Mouse (Mus musculus) cerebellum, adult 9-11 months (tissue): Measurements from ENCODE around the gene Tmed10.

Source experiments
- DNase-seq: peaks from one replicate; pipeline ENCODE4 v3.0.0; 2022

The Tmed10 gene

DNA sequence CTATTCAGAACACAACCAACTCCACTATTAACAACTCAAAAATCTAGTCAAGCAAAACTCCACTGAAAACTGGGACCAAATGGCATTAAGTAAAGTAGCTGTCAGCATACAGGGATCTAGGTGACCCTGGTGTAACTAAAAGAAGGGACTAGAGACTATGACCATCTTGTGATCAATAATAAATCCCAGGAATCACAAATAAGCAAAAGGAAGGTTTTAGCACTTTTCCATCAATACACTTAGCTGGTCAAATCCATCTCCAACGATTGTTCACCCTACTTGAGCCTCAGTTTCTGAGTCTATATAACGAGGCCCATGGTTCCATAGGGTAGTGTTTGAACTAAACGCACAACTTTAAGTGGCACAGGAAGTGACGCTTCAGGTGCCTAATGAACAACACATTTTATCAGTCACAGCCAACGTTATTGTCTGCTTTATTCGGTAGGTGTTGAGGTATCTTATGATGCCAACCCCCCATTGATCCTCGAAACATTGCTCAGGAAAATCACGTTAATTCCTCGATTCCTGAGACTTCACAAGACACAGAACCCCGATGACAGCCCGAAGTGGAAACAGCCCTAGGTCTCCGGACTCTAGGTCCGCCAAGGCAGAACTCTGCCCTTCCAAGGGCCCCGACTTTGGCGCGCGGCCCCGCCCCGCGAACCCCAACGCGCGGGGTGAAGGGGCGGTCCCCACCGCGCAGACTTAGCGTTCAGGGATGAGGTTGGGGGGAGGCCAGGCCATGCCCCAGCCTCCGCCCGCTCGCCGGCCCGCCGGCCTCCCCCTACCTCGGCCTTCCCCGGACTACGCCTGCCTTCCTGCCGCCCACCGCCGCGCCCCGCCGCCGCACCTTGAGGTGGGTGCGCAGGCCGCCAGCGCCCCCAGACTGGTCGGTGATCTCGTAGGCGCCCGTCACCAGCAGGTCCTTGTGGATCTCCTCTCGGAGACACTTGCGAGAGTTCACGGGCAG, 771 bp downstream of the Tmed10 start:
- DNase-seq: peak; percentile 68

DNA sequence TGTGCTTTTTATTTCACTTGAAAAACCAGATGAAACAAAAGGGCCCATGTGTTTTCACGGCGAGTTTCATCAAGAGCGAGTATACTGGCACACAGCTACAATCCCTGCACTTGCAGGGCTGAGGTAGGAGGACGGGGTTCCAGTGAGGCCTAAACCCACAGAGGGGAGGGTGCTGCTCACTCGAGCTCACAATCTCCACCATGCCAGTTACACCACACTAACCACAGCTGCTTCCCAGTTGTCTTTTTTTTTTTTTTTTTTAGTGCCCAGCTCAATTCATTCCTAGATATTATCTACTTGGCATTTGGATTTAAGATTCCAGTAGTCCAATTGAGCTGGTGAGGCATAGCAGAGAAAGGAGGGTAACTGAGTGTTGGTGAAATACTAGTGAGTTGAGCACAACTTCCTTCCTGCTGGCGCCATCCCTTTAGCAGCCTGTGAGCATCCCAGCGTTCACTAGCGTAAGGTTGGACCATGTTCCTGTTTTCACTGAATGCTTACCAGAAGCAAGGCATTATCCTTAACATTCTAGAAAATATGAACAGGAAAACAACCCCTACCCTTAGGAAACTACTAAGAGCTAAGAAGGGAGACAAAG, 2.5 kb downstream of the Tmed10 start:
- no peak for DNase-seq

DNA sequence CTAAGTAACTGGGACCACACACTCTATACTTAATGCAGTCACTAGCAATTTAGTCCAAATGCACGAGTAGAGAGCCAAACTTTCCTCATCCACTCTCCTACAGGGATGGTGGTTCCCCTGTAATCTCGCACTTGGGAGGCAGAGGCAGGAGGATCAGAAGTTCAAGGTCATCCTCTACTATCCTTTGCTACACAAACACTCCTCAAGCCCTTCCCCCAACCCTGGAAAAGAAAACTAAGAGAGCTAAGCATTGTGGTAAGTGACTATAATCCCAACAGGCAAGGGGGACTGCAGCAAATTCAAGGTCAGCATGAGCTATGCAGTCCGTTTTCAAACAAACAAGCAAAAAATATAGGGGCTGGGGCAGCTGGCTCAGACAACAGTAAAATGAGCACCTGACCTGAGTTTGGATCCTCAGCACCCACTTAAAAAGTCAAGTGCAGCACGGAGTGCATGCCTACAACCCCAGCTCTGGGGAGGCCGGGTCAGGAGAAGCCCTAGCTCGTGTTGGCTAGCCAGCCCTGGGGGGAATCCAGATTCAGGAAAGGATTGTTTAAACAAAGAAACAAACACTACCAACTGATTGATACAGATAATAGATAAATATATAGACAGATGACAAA, 6.1 kb downstream of the Tmed10 start:
- DNase-seq: no peak

DNA sequence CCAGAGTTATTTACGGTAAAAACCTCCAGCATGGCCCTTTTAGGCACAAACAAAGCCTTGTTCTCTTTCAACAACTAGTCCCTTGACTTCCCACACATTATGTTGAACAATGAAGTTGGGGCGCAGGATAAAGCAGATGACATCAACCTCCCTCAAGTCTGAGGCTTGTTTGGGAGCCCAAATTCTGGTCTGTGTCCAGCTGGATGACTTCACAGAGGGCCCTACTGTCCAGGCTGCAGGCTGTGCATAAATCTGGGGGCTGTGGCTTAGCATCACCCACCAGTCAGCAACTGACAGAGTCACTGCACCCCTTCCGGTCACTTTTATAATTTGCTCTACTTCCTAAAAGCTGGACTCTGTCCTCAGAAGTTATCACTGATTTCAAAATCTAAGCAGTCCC, 8.4 kb downstream of the Tmed10 start:
- peak; percentile 57 for DNase-seq

DNA sequence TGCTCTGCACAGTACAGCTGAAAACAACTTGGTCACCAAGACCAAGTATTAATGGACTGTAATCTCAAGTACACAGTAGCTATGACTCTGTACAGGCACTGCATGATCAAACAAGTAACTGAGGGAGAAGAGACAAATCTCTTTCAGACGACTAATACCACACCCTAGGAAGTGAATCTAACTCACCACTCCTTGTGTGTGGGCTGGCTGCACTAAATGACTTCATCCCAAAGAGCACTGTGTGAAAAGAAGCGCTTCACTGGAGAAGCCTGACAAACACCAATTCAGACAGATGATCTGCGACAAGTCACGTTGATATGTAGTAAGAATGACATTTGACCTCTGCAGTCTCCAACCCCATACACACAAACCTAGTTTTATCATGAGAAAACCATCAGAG, 12.1 kb downstream of the Tmed10 start:
- DNase-seq: no peak

DNA sequence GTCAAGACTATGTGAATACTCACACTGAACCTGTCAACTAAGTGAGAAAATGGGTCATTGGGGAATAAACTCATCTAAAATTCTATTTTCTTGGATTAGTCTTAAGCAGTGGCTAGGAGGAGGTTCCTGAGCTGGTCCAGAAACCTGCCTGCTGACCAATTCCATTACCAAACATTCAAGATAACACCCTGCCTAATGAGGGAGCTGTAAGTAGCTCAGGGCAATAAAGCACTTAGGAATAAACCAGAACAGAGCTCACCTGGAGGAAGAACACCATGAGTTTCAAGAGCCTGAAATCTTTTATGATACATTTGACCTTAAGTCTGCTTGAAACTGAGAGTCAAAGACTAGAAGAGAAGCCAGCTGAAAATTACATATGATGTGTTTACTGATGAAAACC, 13.1 kb downstream of the Tmed10 start:
- DNase-seq: no peak

DNA sequence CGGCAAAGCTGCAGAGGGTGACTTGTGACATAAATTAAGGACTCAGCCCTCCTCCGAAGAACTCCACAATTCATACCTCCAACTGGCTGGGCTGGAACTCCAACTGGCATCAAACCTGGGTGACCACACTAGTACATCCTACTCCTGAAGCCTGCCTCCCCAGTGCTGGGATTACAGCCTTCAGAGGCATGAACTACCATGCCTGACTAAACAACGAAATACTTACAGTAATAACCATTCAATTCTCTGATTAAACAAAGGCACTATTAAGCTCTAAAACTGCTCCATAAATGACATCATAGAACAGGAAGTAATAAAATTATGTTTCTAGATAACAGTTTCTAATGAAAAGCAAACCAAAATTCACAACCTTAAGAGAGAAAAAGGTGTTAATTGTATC, 13.5 kb downstream of the Tmed10 start:
- DNase-seq: no peak

DNA sequence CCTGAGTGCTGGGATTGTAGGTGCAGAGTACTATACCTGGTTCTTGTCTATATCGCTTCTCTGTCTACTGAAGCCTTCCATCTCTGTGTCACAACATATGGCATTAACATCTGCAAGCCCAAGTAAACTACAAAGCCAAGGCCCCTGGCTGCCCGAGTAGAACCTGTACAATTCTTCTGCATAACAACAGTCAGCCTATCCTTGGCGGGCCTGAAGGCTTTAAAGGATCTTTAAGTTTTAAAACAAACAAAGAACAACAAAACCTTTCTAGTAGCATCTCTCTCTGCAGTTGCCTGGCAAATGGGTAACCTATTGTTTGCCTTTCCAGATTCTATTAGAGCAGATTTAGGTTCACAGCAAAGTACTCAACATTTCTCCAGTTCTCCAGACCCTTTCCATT, 20.6 kb downstream of the Tmed10 start:
- DNase-seq: no peak

DNA sequence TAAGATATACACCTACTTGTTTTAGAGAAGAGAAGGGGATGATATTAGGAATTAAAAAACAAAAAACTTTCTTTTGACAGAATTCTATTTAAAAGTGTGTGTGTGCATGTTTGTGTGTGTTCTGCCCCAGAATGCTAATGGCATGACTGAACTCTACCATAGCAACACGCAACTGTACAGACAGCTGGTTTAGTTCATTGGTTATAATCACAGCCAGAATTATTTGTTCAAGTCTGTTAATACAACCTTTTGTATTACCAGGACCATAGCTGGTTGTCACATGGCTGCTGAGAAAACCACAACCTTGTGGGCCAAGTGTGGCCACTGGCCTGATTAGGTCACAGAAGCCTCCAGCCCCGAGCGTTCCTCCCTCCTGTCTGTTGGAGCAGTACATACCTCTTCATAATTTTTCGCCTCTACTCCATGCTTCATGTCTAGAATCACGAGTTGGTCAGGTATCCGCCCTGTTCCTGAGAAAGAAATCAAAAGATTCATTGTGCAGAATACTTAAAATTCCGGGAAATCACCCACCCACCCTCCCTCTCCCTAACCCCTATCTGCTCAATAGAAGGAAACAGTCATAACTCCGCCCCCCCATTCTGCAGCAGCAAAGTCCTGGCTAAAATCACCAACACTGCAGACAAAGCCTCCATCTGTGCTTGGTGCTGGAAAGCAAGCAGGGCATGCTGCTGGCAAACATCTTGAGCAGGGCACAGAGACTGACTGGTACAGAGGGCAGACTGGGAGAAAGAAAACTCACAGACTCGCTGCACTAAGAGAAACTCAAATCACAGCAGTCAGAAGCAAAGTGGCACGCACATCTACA, 24.0 kb downstream of the Tmed10 start:
- peak; percentile 59 for DNase-seq

DNA sequence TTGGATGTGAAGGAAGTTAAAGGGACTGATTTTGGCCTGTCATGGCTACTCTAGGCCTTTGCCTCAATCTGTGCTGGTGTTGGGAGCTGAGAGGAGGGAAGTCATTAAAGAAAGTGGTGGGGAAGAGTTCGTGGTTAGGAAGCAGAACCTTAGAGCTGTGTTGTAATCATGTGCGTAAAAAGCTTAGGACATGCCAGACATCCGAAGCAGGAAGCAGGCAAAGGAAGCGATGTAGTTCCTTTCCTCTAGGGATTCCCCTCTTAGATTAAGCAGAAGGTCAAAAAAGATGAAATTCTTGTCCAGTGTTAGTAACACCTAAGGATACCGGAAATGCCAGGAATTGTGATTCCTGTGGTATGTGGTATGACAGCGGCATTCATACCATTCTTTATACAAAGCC, 26.3 kb downstream of the Tmed10 start:
- no peak for DNase-seq

DNA sequence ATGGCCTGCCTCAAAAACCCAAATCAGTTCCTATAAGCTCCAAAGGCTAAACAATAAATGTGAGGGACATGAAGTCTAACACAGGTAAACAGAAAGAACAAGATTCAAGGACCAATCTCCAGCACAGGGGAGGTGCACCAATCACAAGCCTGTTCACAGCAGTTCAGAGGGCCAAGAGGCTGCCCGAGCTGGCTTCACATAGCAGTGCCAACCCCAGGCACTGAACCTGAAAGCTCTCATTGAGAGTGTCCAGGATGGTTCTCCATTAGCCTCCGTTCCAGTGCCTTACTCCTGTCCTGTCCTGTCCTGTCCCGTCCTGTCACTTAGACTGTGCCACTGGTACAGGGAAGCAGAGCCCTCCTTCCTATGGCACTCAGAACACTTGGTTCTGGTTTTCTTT, 27.5 kb downstream of the Tmed10 start:
- DNase-seq: no peak

DNA sequence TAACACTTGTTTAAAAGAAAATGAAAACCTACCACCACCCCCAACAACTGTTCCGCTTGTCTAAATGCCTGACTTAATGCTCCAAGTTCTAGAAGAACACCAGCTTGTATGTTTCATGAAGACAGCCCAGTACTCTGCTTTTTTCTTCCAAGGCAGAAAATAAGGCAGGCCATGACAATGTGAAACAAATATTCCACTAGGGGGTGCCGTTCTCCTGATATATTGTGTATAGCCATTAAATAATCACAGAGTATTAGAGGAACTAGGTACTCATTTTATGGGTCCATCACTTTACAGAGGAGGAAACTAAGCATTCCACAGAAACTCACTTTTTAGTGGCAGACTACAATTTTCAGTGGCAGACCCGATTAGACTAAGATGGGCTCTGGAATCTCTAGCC, 28.3 kb downstream of the Tmed10 start:
- peak; percentile 36 for DNase-seq

DNA sequence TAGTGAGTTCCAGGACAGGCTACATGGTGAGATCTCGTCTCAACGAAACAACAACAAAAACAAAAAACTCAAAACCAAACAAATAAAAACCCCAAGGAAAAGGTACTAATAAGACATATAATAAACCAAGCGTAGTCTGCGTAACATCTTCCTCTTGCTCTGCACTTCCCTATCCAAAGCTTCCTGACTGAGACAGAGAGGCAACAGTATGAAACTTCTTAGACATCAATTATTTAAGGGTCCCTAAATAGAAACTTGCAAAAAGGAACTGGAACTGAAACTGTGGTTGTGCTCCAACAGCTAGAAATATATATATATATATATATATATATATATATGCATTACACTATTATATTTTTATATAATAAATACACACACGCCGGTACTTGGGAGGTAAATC, 29.1 kb downstream of the Tmed10 start:
- DNase-seq: no peak

DNA sequence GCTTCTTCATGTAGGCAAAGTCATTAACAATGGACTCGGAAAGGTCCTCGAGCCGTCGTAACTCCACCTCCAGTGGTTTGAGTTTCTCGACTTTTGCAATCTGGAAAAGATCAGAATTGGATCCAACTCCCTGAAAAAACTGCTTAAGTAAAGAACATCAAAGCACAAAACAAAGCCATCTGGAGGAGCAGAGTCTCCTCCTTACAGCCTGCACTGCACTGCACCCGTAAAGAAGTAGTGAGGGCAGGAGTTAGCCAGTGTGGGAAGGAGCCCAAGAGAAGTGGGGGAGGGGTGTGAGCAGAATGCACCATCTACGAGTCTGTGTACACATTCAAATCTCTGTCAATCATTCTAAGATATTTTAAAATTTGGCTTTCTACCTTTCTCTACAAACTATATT, 30.4 kb downstream of the Tmed10 start:
- DNase-seq: no peak

DNA sequence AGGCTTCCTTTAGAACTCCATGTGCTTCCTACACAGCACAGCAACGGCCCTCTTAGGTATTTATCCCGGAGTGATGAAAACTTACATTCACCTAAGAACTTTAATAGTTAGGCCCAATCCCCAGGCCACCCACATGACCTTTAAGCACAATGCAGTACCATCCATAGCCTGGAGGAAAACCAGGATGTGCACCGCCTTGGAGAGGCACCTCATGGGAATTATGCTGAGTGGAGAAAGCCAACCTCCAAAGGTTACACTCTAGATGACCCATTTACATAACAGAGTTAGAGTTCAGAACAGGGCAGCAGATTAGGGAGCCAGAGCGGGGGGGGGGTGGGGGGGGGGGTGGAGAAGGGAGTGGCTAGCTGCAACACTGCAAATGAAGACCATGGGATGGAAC, 32.3 kb downstream of the Tmed10 start:
- no peak for DNase-seq

DNA sequence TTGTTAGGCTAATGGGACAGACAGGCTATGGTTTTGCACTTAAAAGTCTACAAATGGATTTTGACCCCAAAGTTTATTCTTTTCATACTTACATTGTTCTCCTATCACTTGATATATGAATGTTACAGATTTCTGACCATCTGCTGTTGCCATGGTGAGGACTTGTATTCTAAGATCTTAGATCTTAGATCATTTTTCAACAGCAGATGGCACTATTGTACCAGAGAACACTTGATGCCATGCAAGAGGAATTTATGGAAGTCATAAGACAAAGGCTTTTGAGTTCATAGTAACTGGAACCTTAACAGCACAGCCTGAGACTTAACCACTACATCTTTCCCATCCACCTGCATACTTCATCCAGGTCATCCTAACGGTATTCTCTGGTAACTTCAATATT, 33.5 kb downstream of the Tmed10 start:
- no peak for DNase-seq

DNA sequence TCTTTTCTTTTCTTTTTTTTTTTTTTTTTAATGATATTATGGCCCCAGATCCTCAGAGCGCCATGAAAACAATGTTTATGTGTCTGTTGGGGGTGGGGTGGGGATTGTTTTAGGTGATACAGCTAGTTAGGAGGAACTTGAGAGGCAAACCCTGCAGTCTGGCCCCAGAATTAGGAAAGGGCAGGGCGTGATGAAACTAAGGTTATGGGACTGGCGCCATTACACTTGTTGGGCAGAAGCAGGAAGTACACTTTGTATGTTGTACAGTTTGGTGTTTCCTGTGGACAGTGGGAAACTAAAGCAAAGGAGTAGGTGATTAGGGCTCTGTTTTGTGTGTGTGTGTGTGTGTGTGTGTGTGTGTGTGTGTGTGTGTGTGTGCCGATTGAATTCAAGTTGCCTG, 34.7 kb downstream of the Tmed10 start:
- peak; percentile 12 for DNase-seq

DNA sequence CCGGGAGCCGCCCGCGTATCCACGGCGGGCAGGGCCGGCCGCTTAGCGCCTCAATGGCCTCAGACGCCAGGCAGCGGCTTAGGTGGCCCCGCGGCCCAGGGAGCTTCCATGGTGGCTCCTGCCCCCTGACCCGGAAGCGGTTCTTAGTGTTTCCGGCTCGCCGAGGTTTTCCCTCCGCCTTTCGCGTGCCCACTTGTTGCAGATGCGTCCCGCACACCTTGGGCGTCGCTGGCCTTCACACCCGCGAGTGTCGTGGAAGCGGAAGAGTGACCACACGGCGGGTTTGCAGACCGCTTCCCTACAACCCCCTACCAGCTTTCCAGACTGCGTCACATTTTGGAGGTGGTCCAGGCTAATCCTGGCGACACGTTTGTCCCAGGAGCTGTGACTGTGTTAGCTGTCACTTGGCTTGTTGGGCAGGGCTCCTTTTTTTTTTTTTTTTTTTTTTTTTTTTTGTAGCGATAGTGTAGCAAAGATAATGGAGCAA, 35.4 kb downstream of the Tmed10 start, which contains the start of gene Nek9:
Gene Nek9, minus strand, starts transcription at position 120 of the 487 bp plus-strand sequence.
- DNase-seq: peak; percentile 91

DNA sequence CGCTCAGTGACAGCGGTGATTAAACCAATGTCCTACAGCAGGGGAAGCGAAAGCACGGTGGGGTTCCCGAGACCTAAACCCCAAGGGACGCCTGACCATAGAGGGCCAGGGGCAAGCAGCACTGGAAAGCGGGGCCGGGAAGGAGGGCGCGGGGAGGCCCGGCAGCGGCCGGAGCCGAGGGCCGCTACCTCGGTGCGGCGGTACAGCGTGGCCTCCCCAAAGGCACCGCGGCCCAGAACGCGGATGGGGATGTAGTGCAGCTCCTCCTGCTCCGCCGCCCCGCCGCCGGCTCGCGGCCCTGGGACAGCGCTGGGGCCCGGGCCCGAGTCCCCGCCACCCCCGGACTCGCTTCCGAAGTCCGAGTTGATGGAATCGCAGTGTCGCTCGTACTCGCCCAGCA, 35.8 kb downstream of the Tmed10 start:
- DNase-seq: no peak

DNA sequence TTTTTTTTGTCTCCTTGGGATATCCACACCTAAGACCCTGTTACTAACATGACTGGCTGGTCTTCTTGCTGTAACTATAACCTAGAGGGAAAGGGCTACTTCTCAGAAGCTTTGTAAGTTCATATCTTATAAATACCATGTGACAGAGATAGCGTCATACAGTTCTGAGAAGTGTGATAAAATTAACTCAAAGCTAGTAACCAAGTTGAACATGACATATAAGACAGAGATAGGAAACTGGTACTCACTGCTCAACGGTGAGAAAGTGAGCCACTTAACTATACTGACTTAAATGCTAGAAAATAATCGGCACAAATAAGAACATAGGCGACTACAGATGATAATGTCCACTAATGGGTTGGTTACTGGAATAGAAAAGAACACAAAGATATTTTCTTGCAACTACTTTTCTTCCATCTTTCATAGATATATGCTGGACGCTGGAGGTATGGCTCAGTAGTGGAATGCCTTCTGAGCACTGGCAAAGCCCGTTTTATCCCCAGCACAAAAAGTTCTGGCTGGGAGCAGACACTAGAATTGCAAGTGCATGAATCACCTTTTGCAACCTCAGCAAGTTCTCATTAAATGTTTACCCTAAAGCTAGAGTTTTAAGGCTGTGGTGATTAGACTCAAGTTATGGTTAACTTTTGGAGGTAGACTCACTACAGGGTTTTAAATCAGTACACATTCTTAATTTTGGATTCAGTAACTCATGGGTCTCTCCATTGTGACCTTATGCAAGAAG, 36.9 kb downstream of the Tmed10 start:
- DNase-seq: no peak

DNA sequence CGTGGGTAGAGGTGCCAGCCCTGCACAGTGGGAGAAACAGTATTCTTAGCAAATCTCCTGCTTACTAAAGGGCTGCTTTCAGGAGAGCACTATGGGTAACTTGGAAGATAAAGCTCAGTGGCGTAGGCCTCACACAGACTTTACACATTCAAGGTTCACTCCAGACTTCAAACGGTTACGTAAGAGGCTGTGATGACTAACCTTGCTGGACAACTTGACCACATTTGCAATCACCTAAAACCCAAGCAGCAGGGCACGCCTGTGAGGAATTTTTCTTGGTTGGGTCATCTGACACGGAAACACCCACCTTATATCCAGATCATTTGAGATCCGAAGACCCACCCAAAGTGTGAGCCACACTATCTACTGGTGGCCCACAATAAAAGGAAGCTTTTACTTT, 44.5 kb downstream of the Tmed10 start:
- no peak for DNase-seq

DNA sequence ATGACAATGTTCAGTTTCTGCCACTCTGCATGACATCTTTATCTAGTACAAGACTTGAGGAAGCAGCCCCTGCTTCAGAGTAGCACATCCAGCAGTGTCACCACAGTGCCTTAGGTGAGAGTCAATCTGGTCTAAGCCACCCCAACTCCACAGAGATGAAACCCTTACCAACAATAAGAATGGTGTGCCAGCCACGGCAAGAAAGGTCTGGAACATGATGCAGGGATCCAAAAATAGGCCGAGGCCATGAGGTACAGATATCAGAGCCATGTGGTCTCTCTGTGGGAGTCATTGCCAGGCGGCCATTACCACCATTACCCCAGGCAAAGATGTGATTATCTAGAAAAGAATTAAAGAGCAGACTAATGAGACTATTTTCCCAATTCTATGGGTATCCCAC, 66.0 kb downstream of the Tmed10 start:
- DNase-seq: peak; percentile 73
